ENCODE assay signal across 8 mouse cellular contexts in the genomic region with DNA sequence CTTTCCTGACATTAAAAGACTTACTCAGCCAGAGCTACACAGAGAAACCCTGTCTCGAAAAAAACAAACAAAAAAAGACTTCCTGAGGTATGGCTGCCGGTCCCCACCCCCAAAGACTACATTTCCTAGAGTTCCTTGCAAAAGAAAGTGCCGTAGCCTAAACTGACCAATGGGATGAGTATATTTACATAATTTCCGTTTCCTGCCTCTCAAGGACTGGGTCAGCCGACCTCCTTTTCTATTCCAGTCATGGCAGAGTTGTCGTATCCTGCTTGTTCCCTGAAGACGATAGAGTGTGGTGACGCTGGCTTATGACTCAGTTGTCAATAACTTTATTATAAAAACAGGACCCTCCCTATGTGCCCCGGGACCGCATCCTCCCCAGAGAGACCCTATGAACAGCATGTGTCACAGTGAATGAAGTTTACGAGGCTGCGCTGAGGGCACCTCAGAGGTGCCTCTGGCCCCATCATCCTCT. TPM values are rescaled to one million over a fixed set of nuclear protein-coding genes. Genes with fewer than 3 reads are reported as not detected.
A peak's percentile ranks its signal among the peaks of the same experiment; 100 is the strongest.
DNase-seq lines count a peak whose midpoint lies in the region; ATAC-seq and TF ChIP-seq lines count a peak whose summit lies in the region.

No protein-coding gene starts in this region.

- H3K9me3 ChIP-seq in heart, embryonic 14.5 days (ENCODE audit: control insufficient read depth, low read length) = no peaks in the 10 kb centered on the region
- no peaks in the 10 kb centered on the region for H3K9me3 ChIP-seq in liver, embryonic 14.5 days (ENCODE audit: control insufficient read depth, low read length)

- in situ Hi-C loops in Patski (cut with MboI; ENCODE audit: low pct_unique_long_range_greater_than_20kb) = no loop called here

- POLR2A ChIA-PET in Patski (lab: Charles Lee) = no interaction called here

- 17% methylated on average over 12 of the region's 12 CpGs for WGBS in heart, embryonic 14.5 days
- WGBS in liver, embryonic 14.5 days (ENCODE audit: insufficient replicate concordance) = 13% methylated on average over 12 of the region's 12 CpGs

- H3K9ac ChIP-seq in heart, embryonic 14.5 days (ENCODE audit: low read length) = peak overlapping the region; percentile 74
- peak overlapping the region; percentile 58 for H3K9ac ChIP-seq in liver, embryonic 14.5 days (replicated peaks)

- peak overlapping the region; percentile 37 to 38 for H3K4me3 ChIP-seq in heart, embryonic 14.5 days (ENCODE audit: control insufficient read depth in 1 of 2, insufficient read depth in 1 of 2, low read depth in 1 of 2, low read length in 2 of 2)
- H3K4me3 ChIP-seq in liver, embryonic 14.5 days (ENCODE audit: insufficient read depth in 1 of 2, low read depth in 2 of 2, low read length in 2 of 2) = peak overlapping the region; percentile 36 to 44

- no peaks in the 10 kb centered on the region for H3K27me3 ChIP-seq in Patski
- H3K27me3 ChIP-seq in heart, embryonic 14.5 days (ENCODE audit: control insufficient read depth, insufficient read depth, low read length) = no peaks in the 10 kb centered on the region
- H3K27me3 ChIP-seq in liver, embryonic 14.5 days (ENCODE audit: control insufficient read depth, insufficient read depth, low read length) = no peaks in the 10 kb centered on the region

- no peak for TF ChIP-seq EP300 in liver, embryonic 14.5 days (IDR thresholded peaks at IDR 0.05; ENCODE audit: low read depth)

- CTCF ChIA-PET in Patski (lab: Charles Lee) = interaction anchor here (1.0 kb wide), 1 partner anchor 321 kb away, joined by 3 read pairs; no protein-coding TSS in a partner anchor

- ATAC-seq in Patski = peak; percentile 45
- peak; percentile 78 for ATAC-seq in heart, embryonic 14.5 days (ENCODE audit: insufficient number of reproducible peaks, insufficient read depth, low FRiP score, low read depth)
- peak; percentile 68 for ATAC-seq in liver, embryonic 14.5 days (ENCODE audit: insufficient read depth)

- peaks cover 2 to 18% of the 10 kb centered on the region in 2 experiments for H3K4me1 ChIP-seq in heart, embryonic 14.5 days (ENCODE audit: control insufficient read depth in 2 of 2, insufficient read depth in 2 of 2, low read length in 2 of 2)
- H3K4me1 ChIP-seq in liver, embryonic 14.5 days (replicated peaks; ENCODE audit: control insufficient read depth in 2 of 2, insufficient read depth in 2 of 2, low read length in 1 of 2) = peaks cover 3 to 13% of the 10 kb centered on the region in 2 experiments; a peak in 2 of 4 replicates

- peaks cover 51% of the 10 kb centered on the region for H3K36me3 ChIP-seq in heart, embryonic 14.5 days (ENCODE audit: control insufficient read depth, insufficient read depth, low read length)
- no peaks in the 10 kb centered on the region; the same call in 1 of the 2 replicates for H3K36me3 ChIP-seq in liver, embryonic 14.5 days (replicated peaks; ENCODE audit: control insufficient read depth, insufficient read depth, low read depth)

- H3K27ac ChIP-seq in heart, embryonic 14.5 days (replicated peaks in 1 of 2; ENCODE audit: control insufficient read depth in 1 of 2, insufficient read depth in 1 of 2, low read depth in 2 of 2, low read length in 2 of 2) = peak overlapping the region; percentile 84 to 86
- peak overlapping the region; percentile 52 for H3K27ac ChIP-seq in liver, embryonic 14.5 days

- H3K4me2 ChIP-seq in heart, embryonic 14.5 days (ENCODE audit: low read length) = peak overlapping the region; percentile 67
- H3K4me2 ChIP-seq in liver, embryonic 14.5 days (ENCODE audit: low read depth) = peak overlapping the region; percentile 63

- DNase-seq in A20 (ENCODE audit: low read depth, low spot score) (peak; percentile 85), Patski (ENCODE audit: low read depth, low spot score) (no peak)
- peak; percentile 89 for DNase-seq in embryo, embryonic 11 days
- DNase-seq in kidney, postnatal 10 days = peak; percentile 77
- peak; percentile 60 to 76 (median 69) for DNase-seq in liver, embryonic 14.5 days (ENCODE audit: low read depth in 3 of 3, low spot score in 3 of 3)
- peak; percentile 61 to 71 for DNase-seq in natural killer cell, adult 2 months (ENCODE audit: low spot score in 2 of 2)
- peak; percentile 76 for DNase-seq in thymus, postnatal 14 days

- no peak for TF ChIP-seq CTCF in Patski (IDR thresholded peaks at IDR 0.05)
- no peak for TF ChIP-seq CTCF in liver, embryonic 14.5 days (IDR thresholded peaks at IDR 0.05; ENCODE audit: low read depth)

RNA-seq across cellular contexts. Expression of a gene that starts 7.4 kb away (rescaled TPM):
- polyA plus RNA-seq in Patski (2021) = 23.9 TPM
- polyA plus RNA-seq in heart, embryonic 14.5 days (2014; fragmentation: Nextera tagmentation; extraction: Ambion mirVana) = 9.2 and 9.3 TPM in 2 replicates
- polyA plus RNA-seq in liver, embryonic 14.5 days (2012; rRNA removed) = 4.9 and 6.8 TPM in 2 replicates
- polyA plus RNA-seq in liver, embryonic 14.5 days (2014; fragmentation: Nextera tagmentation; extraction: Ambion mirVana) = 3.4 and 3.8 TPM in 2 replicates

RNA-seq across cellular contexts. Expression of a gene that starts 12.6 kb away (rescaled TPM):
- 17.2 TPM for polyA plus RNA-seq in Patski (2021)
- 23.6 and 25.9 TPM in 2 replicates for polyA plus RNA-seq in heart, embryonic 14.5 days (2014; fragmentation: Nextera tagmentation; extraction: Ambion mirVana)
- 5.6 and 5.8 TPM in 2 replicates for polyA plus RNA-seq in liver, embryonic 14.5 days (2012; rRNA removed)
- polyA plus RNA-seq in liver, embryonic 14.5 days (2014; fragmentation: Nextera tagmentation; extraction: Ambion mirVana) = 4.9 and 5.8 TPM in 2 replicates

RNA-seq across cellular contexts. Expression of a gene that starts 23.5 kb away (rescaled TPM):
- 82.5 TPM for polyA plus RNA-seq in Patski (2021)
- 66.4 and 70.9 TPM in 2 replicates for polyA plus RNA-seq in heart, embryonic 14.5 days (2014; fragmentation: Nextera tagmentation; extraction: Ambion mirVana)
- 7.4 and 9.2 TPM in 2 replicates for polyA plus RNA-seq in liver, embryonic 14.5 days (2012; rRNA removed)
- polyA plus RNA-seq in liver, embryonic 14.5 days (2014; fragmentation: Nextera tagmentation; extraction: Ambion mirVana) = 24.2 and 27.2 TPM in 2 replicates

RNA-seq across cellular contexts. Expression of a gene that starts 30.9 kb away (rescaled TPM):
- not detected for polyA plus RNA-seq in Patski (2021)
- not detected in 2 replicates for polyA plus RNA-seq in heart, embryonic 14.5 days (2014; fragmentation: Nextera tagmentation; extraction: Ambion mirVana)
- polyA plus RNA-seq in liver, embryonic 14.5 days (2012; rRNA removed) = not detected in 2 replicates
- not detected in 2 replicates for polyA plus RNA-seq in liver, embryonic 14.5 days (2014; fragmentation: Nextera tagmentation; extraction: Ambion mirVana)

RNA-seq across cellular contexts. Expression of a gene that starts 33.9 kb away (rescaled TPM):
- polyA plus RNA-seq in Patski (2021) = 44.3 TPM
- polyA plus RNA-seq in heart, embryonic 14.5 days (2014; fragmentation: Nextera tagmentation; extraction: Ambion mirVana) = 42.8 and 44.6 TPM in 2 replicates
- polyA plus RNA-seq in liver, embryonic 14.5 days (2012; rRNA removed) = 72.6 and 86.2 TPM in 2 replicates
- polyA plus RNA-seq in liver, embryonic 14.5 days (2014; fragmentation: Nextera tagmentation; extraction: Ambion mirVana) = 76.0 and 90.8 TPM in 2 replicates
